In genomic region chr5:135524087-135524486, GRCm38 (mm10) we compare ENCODE assay signal across 31 mouse cellular contexts. TPM values are rescaled to one million over a fixed set of nuclear protein-coding genes. Genes with fewer than 3 reads are reported as not detected.
DNase-seq lines count a peak whose midpoint lies in the region; ATAC-seq and TF ChIP-seq lines count a peak whose summit lies in the region.
"Had no signal": no experiment of that assay in that cellular context is flagged by ENCODE, and none has a peak within 500 bp of the region (broad histone marks: within the 10 kb centered on the region; RNA-seq: fewer than 3 reads in every experiment).

No protein-coding gene starts in this region.

- no peaks in the 10 kb centered on the region for H3K27me3 ChIP-seq in heart, embryonic 10.5 days (ENCODE audit: insufficient read depth, poor library complexity, severe bottlenecking)
- H3K27me3 ChIP-seq in heart, postnatal 0 days (ENCODE audit: control insufficient read depth, insufficient read depth, low read length) = no peaks in the 10 kb centered on the region
- H3K27me3 ChIP-seq: CH12.LX; embryonic facial prominence, embryonic 13.5 days; neural tube, embryonic 15.5 days; stomach, embryonic 15.5 days had no signal

- H3K4me1 ChIP-seq in heart, embryonic 10.5 days = peaks cover 41% of the 10 kb centered on the region
- H3K4me1 ChIP-seq in heart, postnatal 0 days (ENCODE audit: control insufficient read depth, insufficient read depth) = peaks cover 37% of the 10 kb centered on the region
- peaks cover 9% of the 10 kb centered on the region for H3K4me1 ChIP-seq in cortical plate, adult 2 months (ENCODE audit: control insufficient read depth, insufficient read depth, low read length)
- H3K4me1 ChIP-seq: embryonic facial prominence, embryonic 13.5 days had no signal

- H3K36me3 ChIP-seq in heart, embryonic 10.5 days = 0 out of 2 replicates have a peak, but pooled peaks cover 4% of the 10 kb centered on the region
- H3K36me3 ChIP-seq in heart, postnatal 0 days (replicated peaks; ENCODE audit: control insufficient read depth, insufficient read depth, low read length) = no peaks in the 10 kb centered on the region
- H3K36me3 ChIP-seq: embryonic facial prominence, embryonic 13.5 days; neural tube, embryonic 15.5 days; stomach, embryonic 15.5 days had no signal

- no peak overlapping the region for H3K4me3 ChIP-seq in heart, embryonic 10.5 days
- H3K4me3 ChIP-seq in heart, postnatal 0 days (ENCODE audit: low read depth, low read length) = no peak overlapping the region
- H3K4me3 ChIP-seq in cortical plate, adult 2 months (ENCODE audit: insufficient read depth, low read length) = no peak overlapping the region
- H3K4me3 ChIP-seq: embryonic facial prominence, embryonic 13.5 days; myocyte; neural tube, embryonic 15.5 days; stomach, embryonic 15.5 days had no signal

- 47% methylated on average over 2 of the region's 2 CpGs for WGBS in heart, embryonic 10.5 days
- WGBS in heart, postnatal 0 days = 39% methylated on average over 2 of the region's 2 CpGs

- no peak for TF ChIP-seq POLR2A in cortical plate, adult 2 months (IDR thresholded peaks at IDR 0.05; ENCODE audit: extremely low read depth, insufficient read depth, low read length)

- no peak overlapping the region for H3K4me2 ChIP-seq in heart, postnatal 0 days (ENCODE audit: low read depth, low read length)
- H3K4me2 ChIP-seq: embryonic facial prominence, embryonic 13.5 days; neural tube, embryonic 15.5 days; stomach, embryonic 15.5 days had no signal

- no peaks in the 10 kb centered on the region for H3K9me3 ChIP-seq in heart, embryonic 10.5 days
- H3K9me3 ChIP-seq in heart, postnatal 0 days (replicated peaks; ENCODE audit: control insufficient read depth, low read length) = no peaks in the 10 kb centered on the region
- H3K9me3 ChIP-seq: embryonic facial prominence, embryonic 13.5 days; neural tube, embryonic 15.5 days; stomach, embryonic 15.5 days had no signal

- no peak for TF ChIP-seq EP300 in heart, postnatal 0 days (IDR thresholded peaks at IDR 0.05; ENCODE audit: low read depth)

- H3K27ac ChIP-seq in heart, embryonic 10.5 days = peak overlapping the region; percentile 87
- H3K27ac ChIP-seq in heart, postnatal 0 days (ENCODE audit: low read depth) = peak overlapping the region; percentile 79
- H3K27ac ChIP-seq in cortical plate, adult 2 months (ENCODE audit: insufficient read depth, low read length) = 0 out of 2 replicates have a peak overlapping the region, but pooled peaks have one; percentile 33
- H3K27ac ChIP-seq: embryonic facial prominence, embryonic 13.5 days; neural tube, embryonic 15.5 days; stomach, embryonic 15.5 days had no signal

- intact Hi-C loops in heart, postnatal 10 days (cut with DNase I) = no loop called here
- intact Hi-C loops in heart, postnatal 25 days (cut with DNase I) = no loop called here

- no peak overlapping the region for H3K9ac ChIP-seq in heart, postnatal 0 days (replicated peaks; ENCODE audit: low read depth, low read length)
- H3K9ac ChIP-seq: embryonic facial prominence, embryonic 13.5 days; neural tube, embryonic 15.5 days; stomach, embryonic 15.5 days had no signal

- no peak for DNase-seq in heart, embryonic 10.5 days (ENCODE audit: low spot score)
- no peak for DNase-seq in heart, postnatal 10 days
- no peak for DNase-seq in heart, postnatal 0 days (ENCODE audit: low spot score)
- DNase-seq in heart, postnatal 25 days (ENCODE audit: low spot score) = no peak
- peak; percentile 49 for DNase-seq in NIH3T3 (ENCODE audit: low read depth)
- DNase-seq in ovary, postnatal 14 days (ENCODE audit: low spot score) = no peak
- DNase-seq: adrenal gland, postnatal 36 days; cerebellum, adult 8-10 months; kidney, postnatal 10 days; liver; lung, postnatal 10 days; midbrain, embryonic 14.5 days; right cerebral cortex, postnatal 25 days; thymus, adult 18-20 months; thymus, postnatal 4 days had no signal

- no peak for TF ChIP-seq CTCF in heart, postnatal 0 days (IDR thresholded peaks at IDR 0.05; ENCODE audit: low read depth)
- TF ChIP-seq CTCF in cortical plate, adult 2 months (IDR thresholded peaks at IDR 0.05; ENCODE audit: extremely low read depth, insufficient read depth, low read length) = no peak

- no peak for ATAC-seq in heart, postnatal 0 days (ENCODE audit: insufficient read depth, low read depth)
- ATAC-seq: hindbrain, embryonic 16.5 days; intestine, embryonic 16.5 days had no signal

RNA-seq across cellular contexts. Expression of gene Hip1, which starts 20.8 kb away (rescaled TPM):
- polyA plus RNA-seq in heart, embryonic 10.5 days (2016; fragmentation: Nextera tagmentation; extraction: Ambion mirVana) = 41.7 and 45.7 TPM in 2 replicates
- 10 to 100 TPM; 43.3 to 51.8 TPM for total RNA-seq in heart, postnatal 10 days (2021)
- total RNA-seq in heart, postnatal 0 days (2014; rRNA removed; ENCODE audit: low replicate concordance) = 41.0 and 47.2 TPM in 2 replicates
- 9.8 and 10.1 TPM in 2 replicates for polyA plus RNA-seq in heart, postnatal 0 days (2015; fragmentation: Nextera tagmentation; extraction: Ambion mirVana)
- 10 to 100 TPM; 30.0 to 36.0 TPM for total RNA-seq in heart, postnatal 25 days (2021)
- 29.1 and 30.0 TPM in 2 replicates for polyA plus RNA-seq in cortical plate, adult 2 months (2012; rRNA removed)

RNA-seq across cellular contexts. Expression of gene Ccl26, which starts 39.3 kb away (rescaled TPM):
- not detected in 2 replicates for polyA plus RNA-seq in heart, embryonic 10.5 days (2016; fragmentation: Nextera tagmentation; extraction: Ambion mirVana)
- not detected for total RNA-seq in heart, postnatal 10 days (2021)
- total RNA-seq in heart, postnatal 0 days (2014; rRNA removed; ENCODE audit: low replicate concordance) = not detected in 2 replicates
- polyA plus RNA-seq in heart, postnatal 0 days (2015; fragmentation: Nextera tagmentation; extraction: Ambion mirVana) = not detected in 2 replicates
- not detected for total RNA-seq in heart, postnatal 25 days (2021)
- not detected in 2 replicates for polyA plus RNA-seq in cortical plate, adult 2 months (2012; rRNA removed)
- total RNA-seq: adrenal gland, postnatal 36 days; CH12.LX; gastrocnemius, adult 8-10 months; hematopoietic stem cell, adult 5-6 weeks; layer of hippocampus, adult 18-20 months; layer of hippocampus, postnatal 25 days; left cerebral cortex, postnatal 25 days; megakaryocyte, adult 5-6 weeks; MEL had no signal
- polyA plus RNA-seq: embryonic facial prominence, embryonic 13.5 days; hindbrain, embryonic 16.5 days; intestine, embryonic 16.5 days; liver, embryonic 16.5 days; midbrain, embryonic 14.5 days; myocyte; neural tube, embryonic 15.5 days; stomach, embryonic 15.5 days had no signal

RNA-seq across cellular contexts. Expression of gene Ccl24, which starts 48.8 kb away (rescaled TPM):
- 0.23 TPM in 1 of 2 replicates, not detected in the other for polyA plus RNA-seq in heart, embryonic 10.5 days (2016; fragmentation: Nextera tagmentation; extraction: Ambion mirVana)
- total RNA-seq in heart, postnatal 10 days (2021) = 1 to 10 TPM; 1.2 to 1.8 TPM
- total RNA-seq in heart, postnatal 0 days (2014; rRNA removed; ENCODE audit: low replicate concordance) = not detected in 2 replicates
- polyA plus RNA-seq in heart, postnatal 0 days (2015; fragmentation: Nextera tagmentation; extraction: Ambion mirVana) = 0.45 and 0.82 TPM in 2 replicates
- 1 to 10 TPM; 2.1 to 2.2 TPM for total RNA-seq in heart, postnatal 25 days (2021)
- polyA plus RNA-seq in cortical plate, adult 2 months (2012; rRNA removed) = 0.54 and 1.1 TPM in 2 replicates
- total RNA-seq: CH12.LX; hematopoietic stem cell, adult 5-6 weeks; MEL had no signal
- polyA plus RNA-seq: myocyte had no signal

Comparison
In these comparisons a context has a peak if more than half of its experiments do, and no peak if none do; other contexts are left out.
1. H3K27ac ChIP-seq: peak in every context shown above with its lines; median percentile 87 in heart, embryonic 10.5 days; 79 in heart, postnatal 0 days; 33 in cortical plate, adult 2 months.